Mouse (Mus musculus) liver, embryonic 18 days (tissue): ENCODE results near the gene Lilrb4a. TPM values are rescaled to one million over a fixed set of nuclear protein-coding genes. Genes with fewer than 3 reads are reported as not detected.

Experiments used
- polyA plus RNA-seq: library from polyadenylated mRNA; depleted of rRNA; stranded (reverse); fragments of >200 nt; gene quantifications from 2 replicates; pipeline ENCODE4 v1.2.3, GENCODE M21; 2012; rRNA removed

Lilrb4a gene
- polyA plus RNA-seq = 10.2 and 15.4 TPM in 2 replicates

DNA sequence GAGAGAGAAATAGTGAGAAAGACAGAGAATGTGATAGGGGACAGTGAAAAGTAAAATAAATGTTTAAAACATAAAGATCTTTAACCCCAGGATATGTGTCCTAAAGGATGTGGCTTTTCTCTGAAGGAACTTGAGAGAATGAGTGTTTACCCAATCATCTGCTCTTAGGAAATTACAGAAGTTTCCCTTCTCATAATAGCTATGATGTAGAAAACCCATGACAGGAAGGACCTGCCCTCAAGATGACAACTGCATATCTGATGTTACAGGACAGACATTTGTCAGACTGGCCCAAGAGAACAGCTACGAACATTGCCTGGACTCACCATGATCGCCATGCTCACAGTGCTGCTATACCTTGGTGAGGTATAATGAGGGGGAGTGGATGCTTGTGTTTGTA, at the start of gene Lilrb4a:
TSS of gene Lilrb4a (plus strand) at position 266 of the 400 bp plus-strand sequence.

DNA sequence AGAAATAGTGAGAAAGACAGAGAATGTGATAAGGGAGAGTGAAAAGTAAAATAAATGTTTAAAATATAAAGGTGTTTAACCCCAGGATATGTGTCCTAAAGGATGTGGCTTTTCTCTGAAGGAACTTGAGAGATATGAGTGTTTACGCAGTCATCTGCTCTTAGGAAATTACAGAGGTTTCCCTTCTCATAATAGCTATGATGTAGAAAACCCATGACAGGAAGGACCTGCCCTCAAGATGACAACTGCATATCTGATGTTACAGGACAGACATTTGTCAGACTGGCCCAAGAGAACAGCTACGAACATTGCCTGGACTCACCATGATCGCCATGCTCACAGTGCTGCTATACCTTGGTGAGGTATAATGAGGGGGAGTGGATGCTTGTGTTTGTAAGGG, 10.4 kb upstream of the Lilrb4a start, which contains the start of the genes Gm49339 and Lilr4b:
TSS of gene Gm49339 (plus strand) at position 216 of the 400 bp plus-strand sequence.
TSS of gene Lilr4b (plus strand) at position 236 of the 400 bp plus-strand sequence.

Other genes with a start within 250 kb of the Lilrb4a start
- 5.0 and 7.6 TPM in 2 replicates for gene Gm49339, start 10.3 kb upstream of the Lilrb4a start, polyA plus RNA-seq
- 4.9 and 7.8 TPM in 2 replicates for gene Lilr4b, start 10.3 kb upstream of the Lilrb4a start, polyA plus RNA-seq
- not detected in 2 replicates for gene Fam162b, start 99.6 kb downstream of the Lilrb4a start, polyA plus RNA-seq
- 0.02 and 0.15 TPM in 2 replicates for gene Gprc6a, start 140.5 kb downstream of the Lilrb4a start, polyA plus RNA-seq
- 0.01 TPM in 1 of 2 replicates, not detected in the other for gene Rfx6, start 186.8 kb downstream of the Lilrb4a start, polyA plus RNA-seq